In the genomic region with DNA sequence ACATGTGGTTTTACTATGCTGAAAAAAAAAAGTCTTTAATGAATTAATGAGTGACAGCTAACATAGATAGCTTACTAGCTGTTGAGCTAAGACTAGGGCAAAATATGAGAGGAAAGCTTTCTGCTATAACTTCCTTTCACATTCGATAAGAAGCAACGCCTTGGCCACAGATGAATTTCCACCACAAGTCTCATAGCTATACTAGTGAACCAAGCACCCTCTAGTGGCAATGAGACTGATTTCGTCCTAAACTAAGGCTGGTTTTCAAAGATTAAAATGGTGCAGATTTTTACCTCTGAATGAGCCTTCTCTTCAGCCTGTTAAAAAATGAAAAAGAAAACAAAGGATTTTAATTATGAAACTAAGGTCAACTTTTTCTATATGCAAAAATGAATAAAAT, we compare ENCODE assay signal across 10 mouse cellular contexts.
DNase-seq lines count a peak whose midpoint lies in the region; ATAC-seq and TF ChIP-seq lines count a peak whose summit lies in the region.
"Had no signal": no experiment of that assay in that cellular context is flagged by ENCODE, and none has a peak within 500 bp of the region (broad histone marks: within the 10 kb centered on the region; RNA-seq: fewer than 3 reads in every experiment).

No protein-coding gene starts in this region.

- no peak overlapping the region for H3K27ac ChIP-seq in forebrain, embryonic 12.5 days
- no peak overlapping the region for H3K27ac ChIP-seq in forebrain, embryonic 10.5 days
- no peak overlapping the region for H3K27ac ChIP-seq in lung, postnatal 0 days (ENCODE audit: low read length)
- H3K27ac ChIP-seq: liver, embryonic 15.5 days had no signal

- no peaks in the 10 kb centered on the region for H3K36me3 ChIP-seq in forebrain, embryonic 12.5 days (replicated peaks)
- no peaks in the 10 kb centered on the region for H3K36me3 ChIP-seq in forebrain, embryonic 10.5 days (replicated peaks)
- H3K36me3 ChIP-seq in lung, postnatal 0 days (ENCODE audit: insufficient read depth, low read length): no peaks in the 10 kb centered on the region
- H3K36me3 ChIP-seq: liver, embryonic 15.5 days had no signal

- no peak overlapping the region for H3K4me3 ChIP-seq in forebrain, embryonic 12.5 days (replicated peaks)
- H3K4me3 ChIP-seq in forebrain, embryonic 10.5 days: no peak overlapping the region
- no peak overlapping the region for H3K4me3 ChIP-seq in lung, postnatal 0 days (ENCODE audit: low read depth, low read length)
- H3K4me3 ChIP-seq: liver, embryonic 15.5 days had no signal

- no peak overlapping the region for H3K9ac ChIP-seq in forebrain, embryonic 12.5 days
- H3K9ac ChIP-seq in lung, postnatal 0 days (replicated peaks; ENCODE audit: low read depth): no peak overlapping the region
- H3K9ac ChIP-seq: liver, embryonic 15.5 days had no signal

- no peak for TF ChIP-seq EP300 in lung, postnatal 0 days (IDR thresholded peaks at IDR 0.05)

- 0 out of 2 replicates have a peak, but pooled peaks cover 5% of the 10 kb centered on the region for H3K9me3 ChIP-seq in forebrain, embryonic 12.5 days
- peaks cover 9% of the 10 kb centered on the region; the same call in 1 of the 2 replicates for H3K9me3 ChIP-seq in forebrain, embryonic 10.5 days
- no peaks in the 10 kb centered on the region for H3K9me3 ChIP-seq in lung, postnatal 0 days (ENCODE audit: low read length)
- H3K9me3 ChIP-seq: liver, embryonic 15.5 days had no signal

- TF ChIP-seq CTCF in lung, postnatal 0 days (IDR thresholded peaks at IDR 0.05): peak; percentile 51

- ATAC-seq in forebrain, embryonic 12.5 days (ENCODE audit: low FRiP score): peak; percentile 55; the same call in 1 of the 2 replicates
- ATAC-seq in lung, postnatal 0 days: no peak
- ATAC-seq: inflammation-experienced regulatory T-cells, adult 6 months had no signal

- no peak overlapping the region for H3K4me2 ChIP-seq in forebrain, embryonic 12.5 days
- no peak overlapping the region for H3K4me2 ChIP-seq in lung, postnatal 0 days (replicated peaks; ENCODE audit: low read depth, low read length)
- H3K4me2 ChIP-seq: liver, embryonic 15.5 days had no signal

- no peaks in the 10 kb centered on the region for H3K4me1 ChIP-seq in forebrain, embryonic 12.5 days
- no peaks in the 10 kb centered on the region for H3K4me1 ChIP-seq in forebrain, embryonic 10.5 days
- no peaks in the 10 kb centered on the region for H3K4me1 ChIP-seq in lung, postnatal 0 days (ENCODE audit: insufficient read depth, low read depth, low read length)
- H3K4me1 ChIP-seq: liver, embryonic 15.5 days had no signal

- no peaks in the 10 kb centered on the region for H3K27me3 ChIP-seq in forebrain, embryonic 12.5 days
- H3K27me3 ChIP-seq in forebrain, embryonic 10.5 days (ENCODE audit: poor library complexity, severe bottlenecking): no peaks in the 10 kb centered on the region
- H3K27me3 ChIP-seq in lung, postnatal 0 days (replicated peaks; ENCODE audit: insufficient read depth, low read length): no peaks in the 10 kb centered on the region
- H3K27me3 ChIP-seq: liver, embryonic 15.5 days had no signal

- WGBS in forebrain, embryonic 12.5 days: 53% methylated on average over 3 of the region's 3 CpGs
- 59% methylated on average over 3 of the region's 3 CpGs for WGBS in forebrain, embryonic 10.5 days
- 27% methylated on average over 3 of the region's 3 CpGs for WGBS in lung, postnatal 0 days

- no peak for DNase-seq in forebrain, embryonic 10.5 days (ENCODE audit: extremely low spot score, low spot score)
- DNase-seq in lung, postnatal 0 days (ENCODE audit: low spot score): peak; percentile 5
- DNase-seq in lung, postnatal 14 days: no peak
- peak; percentile 54 to 64 for DNase-seq in cerebellum, postnatal 14 days
- peak; percentile 48 for DNase-seq in retina, postnatal 1 day
- no peak for DNase-seq in gastrocnemius, postnatal 36 days
- no peak for DNase-seq in gastrocnemius, postnatal 14 days

- intact Hi-C loops in gastrocnemius, postnatal 36 days (cut with DNase I): no loop called here
- intact Hi-C loops in gastrocnemius, postnatal 14 days (cut with DNase I; ENCODE audit: low total_unique reads): no loop called here

Comparison
In these comparisons a context has a peak if more than half of its experiments do, and no peak if none do; other contexts are left out.
1. DNase-seq: peak in lung, postnatal 0 days (single experiment), cerebellum, postnatal 14 days (2 of 2) and retina, postnatal 1 day (single experiment); none in forebrain, embryonic 10.5 days (single experiment), lung, postnatal 14 days (single experiment), gastrocnemius, postnatal 36 days (0 of 2) and gastrocnemius, postnatal 14 days (single experiment).